Mouse (Mus musculus) thymus, postnatal 36 days (tissue): Measurements from ENCODE around the gene Kalrn.

Experiments used
- DNase-seq, 2 experiments: peaks; one replicate each; pipeline ENCODE4 v3.0.0; 2022; ENCODE audit warnings: mixed read lengths in 2 of 2

The Kalrn gene

GRCm38 (mm10) chr16:34159576-34159975 lies 413.8 kb downstream of the Kalrn start:
- DNase-seq = no peak

GRCm38 (mm10) chr16:34157386-34158135 lies 415.8 kb downstream of the Kalrn start:
- no peak for DNase-seq

GRCm38 (mm10) chr16:34155696-34156095 lies 417.6 kb downstream of the Kalrn start:
- DNase-seq = no peak

- no peak for DNase-seq
These were observed 418.4 kb downstream of the Kalrn start for GRCm38 (mm10) chr16:34154903-34155302.

- no peak for DNase-seq
These were observed 421.7 kb downstream of the Kalrn start for GRCm38 (mm10) chr16:34151528-34152071.

GRCm38 (mm10) chr16:34141670-34142069 lies 431.7 kb downstream of the Kalrn start:
- no peak for DNase-seq

GRCm38 (mm10) chr16:34135074-34135473 lies 438.3 kb downstream of the Kalrn start:
- DNase-seq = no peak

- no peak for DNase-seq
These were observed 438.7 kb downstream of the Kalrn start for GRCm38 (mm10) chr16:34134628-34135027.

GRCm38 (mm10) chr16:34125595-34125994 lies 447.7 kb downstream of the Kalrn start:
- peak; percentile 60 to 66 for DNase-seq

GRCm38 (mm10) chr16:34122486-34122885 lies 450.8 kb downstream of the Kalrn start:
- DNase-seq = no peak

GRCm38 (mm10) chr16:34121288-34121687 lies 452.0 kb downstream of the Kalrn start:
- no peak for DNase-seq

- DNase-seq = peak; percentile 24 to 27
These were observed 452.5 kb downstream of the Kalrn start for GRCm38 (mm10) chr16:34120801-34121201.

GRCm38 (mm10) chr16:34119844-34120243 lies 453.5 kb downstream of the Kalrn start:
- no peak for DNase-seq

GRCm38 (mm10) chr16:34119370-34119769 lies 454.0 kb downstream of the Kalrn start:
- no peak for DNase-seq

- peak; percentile 26 to 35 for DNase-seq
These were observed 458.7 kb downstream of the Kalrn start for GRCm38 (mm10) chr16:34114665-34115064.

- DNase-seq = no peak
These were observed 460.2 kb downstream of the Kalrn start for GRCm38 (mm10) chr16:34113150-34113549.

- DNase-seq = peak in 1 of 2 experiments; percentile 7
These were observed 460.8 kb downstream of the Kalrn start for GRCm38 (mm10) chr16:34112490-34112889.

GRCm38 (mm10) chr16:34110840-34111625 lies 462.3 kb downstream of the Kalrn start:
- DNase-seq = no peak

- no peak for DNase-seq
These were observed 468.9 kb downstream of the Kalrn start for GRCm38 (mm10) chr16:34104427-34104826.

GRCm38 (mm10) chr16:34102742-34103141 lies 470.6 kb downstream of the Kalrn start:
- DNase-seq = no peak

- DNase-seq = no peak
These were observed 473.5 kb downstream of the Kalrn start for GRCm38 (mm10) chr16:34099795-34100194.

GRCm38 (mm10) chr16:34095548-34096141 lies 477.7 kb downstream of the Kalrn start:
- peak; percentile 27 to 48 for DNase-seq

GRCm38 (mm10) chr16:34095093-34095465 lies 478.3 kb downstream of the Kalrn start:
- DNase-seq = no peak
